Mouse (Mus musculus): ENCODE results near the gene Rnf146. TPM values are rescaled to one million over a fixed set of nuclear protein-coding genes. Genes with fewer than 3 reads are reported as not detected.

Gene Rnf146
- total RNA-seq, 1 experiment, result 25.8 TPM

DNA sequence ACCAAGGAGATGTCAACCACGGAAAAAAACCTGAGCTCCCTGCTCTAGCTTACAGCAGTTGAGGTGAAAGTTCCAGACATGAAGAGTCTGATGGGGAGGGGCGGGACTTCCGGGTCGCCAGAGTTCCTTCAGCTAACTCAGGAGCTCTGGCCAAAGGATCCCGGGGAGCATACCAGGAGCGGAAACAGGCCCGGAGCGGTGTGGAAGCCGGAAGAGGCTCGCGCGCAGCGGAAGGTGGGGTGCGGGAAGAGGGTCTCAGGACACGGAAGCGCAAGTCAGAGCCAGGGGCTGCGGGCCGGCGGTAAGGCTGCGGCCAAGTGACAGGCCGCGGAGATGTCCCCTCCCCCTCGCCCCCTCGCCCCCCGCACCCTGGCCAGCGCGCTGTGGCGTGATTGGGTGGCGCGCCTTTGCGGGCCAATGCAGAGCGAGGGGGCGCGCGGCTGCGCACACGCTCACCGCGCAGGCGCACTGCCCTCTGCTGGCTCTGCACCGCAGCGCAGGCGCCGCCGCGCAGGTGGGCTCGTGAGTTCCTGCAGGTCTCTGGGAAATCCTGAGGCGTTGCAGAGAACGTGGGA, 49.1 kb downstream of the Rnf146 start, which contains the start of gene Echdc1:
Gene Echdc1, plus strand, starts transcription at position 103 of the 575 bp plus-strand sequence.
- H3K36me3 ChIP-seq (ENCODE audit: control insufficient read depth, insufficient read depth, low read length, poor library complexity, severe bottlenecking), result no peaks in the 10 kb centered on the region
- H3K27ac ChIP-seq (ENCODE audit: insufficient read depth, low read depth, low read length, poor library complexity, severe bottlenecking), result peak within 1 kb of the TSS; percentile 61
- TF ChIP-seq ZC3H11A (IDR thresholded peaks at IDR 0.05; ENCODE audit: borderline replicate concordance, low read depth, low read length) (no peak), MAFK (IDR thresholded peaks at IDR 0.05; ENCODE audit: insufficient read depth, low read depth, low read length) (0 out of 2 replicates have a peak, but pooled peaks have one; percentile 44)
- H3K9me3 ChIP-seq (ENCODE audit: control insufficient read depth, insufficient read depth, low read depth, low read length), result no peaks in the 10 kb centered on the region
- H3K4me1 ChIP-seq (ENCODE audit: control insufficient read depth in 2 of 2, insufficient read depth in 2 of 2, low read length in 2 of 2, poor library complexity in 1 of 2), result no peaks in the 10 kb centered on the region
- peak within 1 kb of the TSS; percentile 82 to 93 for H3K4me3 ChIP-seq (ENCODE audit: insufficient read depth in 1 of 2, low read depth in 1 of 2, low read length in 2 of 2, poor library complexity in 1 of 2, severe bottlenecking in 1 of 2)
- in situ Hi-C loops (cut with MboI; ENCODE audit: low sequenced_read_pairs in 2 of 2, unreplicated experiment in 2 of 2), result no loop called here
- DNase-seq (ENCODE audit: low read depth, low spot score), result peak; percentile 77
- H3K9ac ChIP-seq (ENCODE audit: insufficient read depth, low read depth, low read length, poor library complexity, severe bottlenecking), result peak within 1 kb of the TSS; percentile 92

DNA sequence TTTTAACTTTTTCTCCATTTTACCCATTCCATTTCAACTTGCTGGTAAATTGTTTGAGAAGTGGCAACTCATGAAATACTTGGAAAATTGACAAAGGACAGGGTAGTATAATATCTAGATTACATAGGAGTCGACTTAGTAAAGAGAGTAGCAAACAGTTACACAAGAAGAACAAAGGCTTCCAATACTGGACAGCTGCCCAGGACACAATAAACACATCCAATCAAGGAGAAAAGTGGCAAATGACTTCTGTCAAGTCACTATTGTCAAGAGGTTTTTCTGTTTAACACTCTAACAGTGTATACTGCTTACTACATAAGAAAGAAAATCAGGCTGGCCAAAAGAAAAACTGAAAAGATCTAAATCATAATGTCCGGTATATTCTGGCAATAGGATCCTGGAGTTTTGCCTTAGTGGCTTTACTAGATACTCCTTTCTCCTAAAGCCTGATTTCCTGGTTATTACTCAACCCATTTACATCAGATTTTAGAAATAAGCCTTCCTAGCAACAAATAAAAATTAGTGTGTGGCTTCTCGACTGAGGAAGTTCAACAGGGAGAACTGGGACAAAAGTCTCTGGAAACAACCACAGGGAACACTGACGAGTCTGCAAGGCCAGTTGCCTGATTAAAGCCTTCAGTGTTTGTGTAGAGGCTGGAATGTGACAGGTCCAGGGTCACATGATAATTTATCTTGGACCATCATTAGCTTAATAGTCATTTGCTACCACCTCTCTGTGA, 50.6 kb downstream of the Rnf146 start:
- TF ChIP-seq ZNF384 (IDR thresholded peaks at IDR 0.05; ENCODE audit: low read depth, low read length), result no peak
- Histone ChIP-seq H3K4me3 (ENCODE audit: insufficient read depth in 1 of 2, low read depth in 1 of 2, low read length in 2 of 2, poor library complexity in 1 of 2, severe bottlenecking in 1 of 2) (no peak overlapping the region), H3K4me1 (ENCODE audit: control insufficient read depth in 2 of 2, insufficient read depth in 2 of 2, low read length in 2 of 2, poor library complexity in 1 of 2) (no peaks in the 10 kb centered on the region), H3K27ac (ENCODE audit: insufficient read depth, low read depth, low read length, poor library complexity, severe bottlenecking) (no peak overlapping the region), H3K36me3 (ENCODE audit: control insufficient read depth, insufficient read depth, low read length, poor library complexity, severe bottlenecking) (no peaks in the 10 kb centered on the region), H3K9me3 (ENCODE audit: control insufficient read depth, insufficient read depth, low read depth, low read length) (no peaks in the 10 kb centered on the region), H3K9ac (ENCODE audit: insufficient read depth, low read depth, low read length, poor library complexity, severe bottlenecking) (no peak overlapping the region)
- DNase-seq (ENCODE audit: low read depth, low spot score), result no peak
- in situ Hi-C loops (cut with MboI; ENCODE audit: low sequenced_read_pairs in 2 of 2, unreplicated experiment in 2 of 2), result no loop called here

DNA sequence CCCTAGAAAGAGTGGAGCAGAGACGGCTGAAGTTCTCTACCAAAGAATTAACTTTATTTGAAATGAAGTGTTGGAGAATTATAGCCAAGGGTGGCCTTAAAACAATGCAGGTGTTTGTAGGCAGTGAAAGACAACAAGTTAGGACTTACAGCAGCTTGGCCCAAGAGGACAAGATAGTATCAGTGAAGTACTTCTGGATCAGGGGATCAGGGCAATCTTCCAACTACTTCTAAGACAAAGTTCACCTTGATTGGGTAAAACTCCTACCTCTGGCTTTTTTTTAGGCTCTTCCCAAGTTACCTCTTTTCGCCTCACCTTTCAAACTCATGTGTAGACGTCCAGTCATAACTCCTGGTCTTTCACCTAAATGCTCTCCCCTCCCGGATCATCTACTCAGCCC, 60.0 kb downstream of the Rnf146 start:
- no peak overlapping the region for H3K4me3 ChIP-seq (ENCODE audit: insufficient read depth in 1 of 2, low read depth in 1 of 2, low read length in 2 of 2, poor library complexity in 1 of 2, severe bottlenecking in 1 of 2)
- H3K36me3 ChIP-seq (ENCODE audit: control insufficient read depth, insufficient read depth, low read length, poor library complexity, severe bottlenecking), result no peaks in the 10 kb centered on the region
- H3K27ac ChIP-seq (ENCODE audit: insufficient read depth, low read depth, low read length, poor library complexity, severe bottlenecking), result no peak overlapping the region
- no peaks in the 10 kb centered on the region for H3K9me3 ChIP-seq (ENCODE audit: control insufficient read depth, insufficient read depth, low read depth, low read length)
- no peaks in the 10 kb centered on the region; a peak in 1 of 4 replicates for H3K4me1 ChIP-seq (ENCODE audit: control insufficient read depth in 2 of 2, insufficient read depth in 2 of 2, low read length in 2 of 2, poor library complexity in 1 of 2)
- H3K9ac ChIP-seq (ENCODE audit: insufficient read depth, low read depth, low read length, poor library complexity, severe bottlenecking), result no peak overlapping the region
- no peak for TF ChIP-seq HCFC1 (IDR thresholded peaks at IDR 0.05; ENCODE audit: borderline replicate concordance, insufficient read depth, low read length)
- TF ChIP-seq ZC3H11A (IDR thresholded peaks at IDR 0.05; ENCODE audit: borderline replicate concordance, low read depth, low read length), result no peak
- TF ChIP-seq MAFK (IDR thresholded peaks at IDR 0.05; ENCODE audit: insufficient read depth, low read depth, low read length), result no peak
- no peak for TF ChIP-seq CHD2 (IDR thresholded peaks at IDR 0.05; ENCODE audit: low read depth, low read length)
- no peak for TF ChIP-seq ZNF384 (IDR thresholded peaks at IDR 0.05; ENCODE audit: low read depth, low read length)
- in situ Hi-C loops (cut with MboI; ENCODE audit: low sequenced_read_pairs in 2 of 2, unreplicated experiment in 2 of 2), result no loop called here
- DNase-seq (ENCODE audit: low read depth, low spot score), result no peak

Other genes starting within 250 kb of the Rnf146 start
- 11.6 and 13.3 TPM in 2 replicates for gene Soga3, start 218.6 kb downstream of the Rnf146 start, total RNA-seq (2012; rRNA removed)
- gene Gm49353, start 163.5 kb downstream of the Rnf146 start, total RNA-seq (2012; rRNA removed), result 0.40 and 0.74 TPM in 2 replicates
- gene 9330159F19Rik, start 150.8 kb downstream of the Rnf146 start, total RNA-seq (2012; rRNA removed), result 2.4 and 2.5 TPM in 2 replicates
- gene Echdc1, start 49.3 kb downstream of the Rnf146 start, total RNA-seq (2012; rRNA removed), result 5.1 and 6.0 TPM in 2 replicates
- 0.21 and 1.2 TPM in 2 replicates for gene Rspo3, start 173.4 kb upstream of the Rnf146 start, total RNA-seq (2012; rRNA removed)